Mouse (Mus musculus): ENCODE measurements around the gene Nos1.
A peak's percentile ranks its signal among the peaks of the same experiment; 100 is the strongest.

The Nos1 gene

GRCm38 (mm10) chr5:117780681-117781080 lies at the start of gene Nos1:
TSS of gene Nos1 (plus strand) at chr5:117781032.
- DNase-seq (ENCODE audit: low read depth, low spot score): no peak

DNA sequence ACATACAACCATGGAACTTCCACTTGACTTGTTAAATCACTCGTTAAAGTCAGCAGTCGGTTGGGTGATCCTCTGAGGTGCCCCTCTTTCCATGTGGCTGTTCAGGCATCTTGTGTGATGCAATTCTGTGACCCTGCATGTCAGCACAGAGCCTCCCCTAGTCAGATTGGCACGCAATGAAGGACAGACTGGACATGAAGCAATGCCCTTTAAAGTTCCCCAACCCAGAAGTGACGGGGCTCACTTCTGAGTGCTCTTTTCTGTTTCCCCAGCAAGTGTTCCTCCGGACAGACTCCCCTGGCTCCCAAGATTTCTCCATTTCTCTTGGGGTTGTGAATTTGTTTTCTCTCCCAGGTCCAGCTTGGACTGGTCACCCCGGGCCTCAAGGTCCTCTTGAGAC lies 49.5 kb upstream of the Nos1 start:
- DNase-seq (ENCODE audit: low read depth, low spot score): no peak

- no peak for DNase-seq (ENCODE audit: low read depth, low spot score)
These were observed 36.1 kb upstream of the Nos1 start for GRCm38 (mm10) chr5:117744654-117745178.

DNA sequence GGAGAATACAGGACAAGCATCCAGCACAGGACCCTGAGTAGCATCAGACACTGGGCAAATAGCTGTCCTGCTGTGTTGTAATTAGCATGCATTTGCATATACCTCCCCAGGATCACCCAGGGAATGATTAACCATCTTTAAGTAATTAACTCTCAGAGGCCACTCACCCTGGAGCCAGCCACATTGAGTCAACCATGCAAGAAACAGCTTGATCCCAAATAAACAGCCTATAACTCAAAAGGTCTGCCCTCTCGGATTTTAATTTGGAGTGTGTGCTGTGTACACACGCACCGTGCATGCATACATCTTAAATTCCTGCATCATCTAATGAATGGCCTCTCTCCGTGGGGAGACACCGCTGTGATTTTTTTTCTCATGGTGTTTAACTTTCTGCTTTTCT lies 31.5 kb upstream of the Nos1 start:
- peak; percentile 31 for DNase-seq (ENCODE audit: low read depth, low spot score)

DNA sequence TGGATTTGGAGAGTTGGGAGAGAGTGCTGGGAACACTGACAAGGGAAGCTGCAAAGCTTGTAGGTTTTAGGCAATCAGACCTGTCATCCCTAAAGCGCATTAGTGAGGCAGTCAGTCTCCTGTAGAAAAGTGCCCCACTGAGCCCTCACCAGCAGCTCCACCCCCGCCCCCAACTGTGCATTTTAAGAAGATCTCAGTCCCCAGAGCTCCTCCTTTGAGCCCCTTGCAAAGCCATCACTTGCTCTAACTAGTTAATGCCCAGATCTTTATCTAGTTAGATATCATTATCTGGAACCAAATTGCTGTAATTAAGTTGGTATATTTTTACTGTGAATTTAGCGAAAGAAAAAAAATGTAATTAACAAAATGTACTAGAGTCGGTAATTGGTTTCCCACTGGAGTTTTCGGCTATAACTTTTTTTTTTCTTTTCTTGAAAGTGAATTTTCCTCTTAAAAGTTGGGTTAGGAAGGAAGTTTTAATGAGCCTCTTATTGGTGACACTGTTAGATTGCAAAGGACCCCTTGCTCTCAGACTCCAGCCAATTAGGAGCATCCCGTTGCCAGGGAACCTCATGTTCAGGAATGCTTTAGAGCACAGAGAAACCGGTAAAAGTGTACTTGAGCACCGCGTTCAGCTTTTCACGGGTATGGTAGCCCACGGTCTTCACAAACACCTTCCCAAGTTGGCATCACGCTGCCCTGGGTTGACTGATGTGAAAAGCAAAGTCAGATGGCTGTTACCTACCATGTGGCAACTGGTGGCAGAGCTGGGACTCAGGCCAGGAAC lies 22.9 kb upstream of the Nos1 start:
- DNase-seq (ENCODE audit: low read depth, low spot score): no peak

- DNase-seq (ENCODE audit: low read depth, low spot score): peak; percentile 58
These were observed 19.5 kb upstream of the Nos1 start for GRCm38 (mm10) chr5:117761181-117761832.

- DNase-seq (ENCODE audit: low read depth, low spot score): no peak
These were observed 16.3 kb upstream of the Nos1 start for GRCm38 (mm10) chr5:117764496-117764895.

DNA sequence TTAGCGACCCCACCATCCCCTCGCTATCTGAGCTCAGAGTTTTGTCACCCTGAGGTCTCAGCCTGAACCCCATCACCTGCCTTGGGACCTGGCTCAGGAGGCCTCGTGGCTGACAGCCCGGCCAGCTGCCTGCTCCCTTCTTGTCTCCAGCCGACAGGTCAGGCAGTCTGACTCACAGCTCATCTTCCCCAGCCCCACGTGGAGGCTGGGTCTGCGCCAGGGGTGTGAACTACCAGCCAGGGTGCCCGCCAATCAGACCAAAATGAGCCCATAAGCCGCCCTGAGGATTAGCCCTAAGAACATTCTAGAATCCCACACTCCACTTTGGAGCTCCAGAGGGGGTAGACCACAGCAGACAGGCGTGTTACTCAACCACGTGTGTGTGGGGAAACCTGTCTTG lies 1.7 kb upstream of the Nos1 start:
- no peak for DNase-seq (ENCODE audit: low read depth, low spot score)

GRCm38 (mm10) chr5:117781178-117781577 lies 346 bp downstream of the Nos1 start:
- no peak for DNase-seq (ENCODE audit: low read depth, low spot score)

DNA sequence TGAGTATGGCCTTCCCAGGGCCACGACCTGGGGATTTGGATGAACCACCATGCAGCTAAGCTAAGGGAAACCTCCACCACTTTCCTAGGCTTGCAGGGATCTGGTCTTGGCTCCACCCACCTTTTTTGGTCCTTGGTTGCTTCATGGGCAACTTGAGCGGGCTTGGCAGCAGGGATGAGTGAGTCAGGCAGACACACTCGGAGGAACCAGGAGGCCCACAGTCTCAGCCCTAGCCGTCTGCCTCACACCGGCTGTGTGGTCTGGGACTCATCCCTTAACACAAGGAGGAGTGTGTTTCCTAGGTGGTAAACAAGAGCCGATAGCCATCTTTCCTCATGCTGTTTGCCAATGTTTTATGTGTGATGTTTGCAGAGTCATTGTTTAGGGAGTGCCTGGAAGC lies 9.2 kb downstream of the Nos1 start:
- no peak for DNase-seq (ENCODE audit: low read depth, low spot score)

DNA sequence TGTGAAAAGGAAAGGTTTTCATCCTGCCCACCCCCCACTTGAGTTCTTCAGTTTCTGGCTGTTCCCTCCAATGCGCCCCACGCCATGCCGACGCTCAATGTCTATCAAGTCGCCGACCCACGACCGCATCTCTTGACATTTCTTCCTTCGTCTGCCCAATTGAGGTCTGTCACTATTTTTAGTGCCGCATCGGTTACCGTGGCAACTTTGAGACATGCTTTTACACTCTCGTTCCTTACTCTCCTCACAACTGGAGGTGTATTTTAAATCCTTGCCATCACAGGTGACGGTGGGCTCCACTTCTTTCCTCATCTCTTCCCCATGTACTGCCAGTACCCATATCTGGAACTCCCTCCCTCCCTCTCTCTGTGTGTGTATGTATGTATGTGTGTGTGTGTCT lies 11.0 kb downstream of the Nos1 start:
- peak; percentile 9 for DNase-seq (ENCODE audit: low read depth, low spot score)

- DNase-seq (ENCODE audit: low read depth, low spot score): no peak
These were observed 20.0 kb downstream of the Nos1 start for GRCm38 (mm10) chr5:117800849-117801248.

GRCm38 (mm10) chr5:117802071-117802521 lies 21.3 kb downstream of the Nos1 start:
- DNase-seq (ENCODE audit: low read depth, low spot score): no peak

GRCm38 (mm10) chr5:117803551-117803950 lies 22.7 kb downstream of the Nos1 start:
- DNase-seq (ENCODE audit: low read depth, low spot score): no peak

DNA sequence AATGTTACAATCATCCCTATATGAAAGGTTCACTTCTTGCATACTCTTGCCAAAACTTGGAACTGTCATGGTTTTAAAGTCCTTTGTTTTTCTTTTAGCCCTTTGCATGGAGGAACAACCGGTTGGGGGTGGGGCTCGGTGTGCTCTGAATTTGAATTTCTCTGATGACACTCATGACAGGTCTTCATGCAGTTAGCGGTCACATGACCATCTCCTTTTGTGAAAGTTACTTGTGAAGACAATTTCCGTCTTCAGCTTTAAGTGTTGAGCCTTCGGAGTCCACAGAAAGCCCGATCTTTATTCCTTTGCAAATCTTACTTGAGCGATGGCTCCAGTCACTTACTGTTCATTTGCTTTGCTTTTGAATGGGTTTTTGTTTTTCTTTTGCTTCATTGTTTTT lies 30.1 kb downstream of the Nos1 start:
- no peak for DNase-seq (ENCODE audit: low read depth, low spot score)

DNA sequence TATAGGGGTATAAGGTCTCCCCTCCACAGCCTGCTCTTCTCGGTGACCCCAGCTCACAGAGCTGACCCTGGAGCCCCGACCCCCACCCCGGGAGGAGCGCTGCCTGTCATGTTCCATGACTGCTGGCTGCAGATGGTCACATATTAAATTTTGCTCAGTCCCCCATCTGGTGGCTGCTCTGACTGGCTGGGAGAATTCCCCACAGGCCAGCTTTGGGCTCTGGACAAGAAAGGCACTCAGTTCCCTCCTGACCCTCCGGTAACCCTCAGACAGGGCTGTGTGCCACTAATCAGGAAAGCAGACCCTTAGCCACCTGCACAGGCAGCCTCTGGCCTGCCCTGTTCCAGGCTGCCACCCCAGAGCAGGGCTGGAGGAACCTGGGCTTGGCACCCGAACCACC lies 38.0 kb downstream of the Nos1 start:
- DNase-seq (ENCODE audit: low read depth, low spot score): no peak

DNA sequence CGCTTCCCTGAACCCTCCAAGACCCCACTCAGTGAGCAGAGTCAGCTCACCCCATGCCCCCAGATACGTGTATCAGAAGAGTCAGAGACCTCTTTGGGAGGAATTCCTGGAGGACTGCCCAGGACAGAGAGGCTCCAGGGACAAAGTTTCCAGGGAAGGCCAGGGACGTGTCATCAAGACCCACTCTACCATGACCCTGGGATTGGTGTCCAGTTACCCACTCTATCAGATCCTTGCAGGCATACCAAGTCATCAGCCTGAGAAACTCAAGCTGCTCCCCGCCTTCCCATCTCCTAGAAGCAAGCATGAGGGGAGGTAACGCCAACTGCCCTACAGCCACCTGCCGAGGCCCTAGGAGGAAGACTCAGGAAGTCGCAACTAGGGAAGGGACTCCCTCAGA lies 39.6 kb downstream of the Nos1 start:
- DNase-seq (ENCODE audit: low read depth, low spot score): no peak

GRCm38 (mm10) chr5:117823811-117824210 lies 43.0 kb downstream of the Nos1 start:
- peak; percentile 86 for DNase-seq (ENCODE audit: low read depth, low spot score)

DNA sequence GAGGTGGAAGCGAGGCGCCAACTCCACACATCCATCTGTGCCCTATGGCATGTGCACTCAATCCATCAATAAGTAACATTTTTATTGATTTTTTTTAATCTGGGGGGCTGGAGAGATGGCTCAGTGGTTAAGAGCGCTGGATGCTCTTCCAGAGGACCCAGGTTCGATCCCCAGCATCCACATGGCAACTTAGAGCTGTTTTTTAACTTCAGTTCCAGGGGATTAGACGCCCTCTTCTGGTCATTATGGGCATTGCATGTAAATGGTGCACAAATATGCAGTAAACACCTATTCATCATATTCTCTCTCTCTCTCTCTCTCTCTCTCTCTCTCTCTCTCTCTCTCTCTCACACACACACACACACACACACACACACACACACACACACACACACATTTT lies 43.7 kb downstream of the Nos1 start:
- peak; percentile 68 for DNase-seq (ENCODE audit: low read depth, low spot score)

DNA sequence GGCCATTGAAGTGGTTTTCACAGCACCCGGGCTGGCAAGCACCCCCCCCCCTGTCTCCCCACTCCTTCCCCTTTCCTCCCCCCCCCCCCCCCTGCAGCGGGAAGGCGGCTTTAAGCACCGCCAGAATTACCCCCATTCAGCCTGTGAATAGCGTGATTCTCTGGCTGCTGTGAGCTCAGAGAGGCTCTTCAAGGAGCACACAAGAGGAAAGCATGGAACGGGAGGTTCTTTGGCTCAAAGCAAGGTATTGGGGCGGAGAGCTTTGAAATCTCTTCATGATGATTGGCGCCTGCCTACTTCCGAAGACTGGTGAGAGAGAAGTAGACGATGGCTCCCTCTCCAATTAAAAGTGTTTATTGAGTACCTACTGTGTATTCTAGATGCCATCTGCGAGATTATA lies 44.5 kb downstream of the Nos1 start:
- DNase-seq (ENCODE audit: low read depth, low spot score): no peak

DNA sequence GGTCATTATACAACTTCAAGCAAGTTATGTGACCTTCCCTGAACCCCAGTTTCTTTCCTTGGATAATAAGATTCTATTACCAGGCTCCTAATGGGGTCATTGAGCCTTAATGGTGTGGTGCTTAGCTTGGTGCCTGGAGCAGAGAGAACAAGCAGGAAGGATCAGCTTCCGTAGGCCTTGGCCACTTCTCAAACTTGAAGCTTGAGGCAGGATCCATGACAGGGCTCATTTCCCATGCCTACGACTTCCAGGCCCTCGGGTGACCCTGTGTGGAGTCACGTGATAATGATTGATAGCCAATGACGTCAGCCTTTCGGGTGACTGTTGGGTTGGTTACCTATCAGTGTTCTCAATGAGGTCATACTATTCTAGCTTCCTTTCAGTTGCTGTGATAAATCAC lies 46.5 kb downstream of the Nos1 start:
- DNase-seq (ENCODE audit: low read depth, low spot score): no peak

DNA sequence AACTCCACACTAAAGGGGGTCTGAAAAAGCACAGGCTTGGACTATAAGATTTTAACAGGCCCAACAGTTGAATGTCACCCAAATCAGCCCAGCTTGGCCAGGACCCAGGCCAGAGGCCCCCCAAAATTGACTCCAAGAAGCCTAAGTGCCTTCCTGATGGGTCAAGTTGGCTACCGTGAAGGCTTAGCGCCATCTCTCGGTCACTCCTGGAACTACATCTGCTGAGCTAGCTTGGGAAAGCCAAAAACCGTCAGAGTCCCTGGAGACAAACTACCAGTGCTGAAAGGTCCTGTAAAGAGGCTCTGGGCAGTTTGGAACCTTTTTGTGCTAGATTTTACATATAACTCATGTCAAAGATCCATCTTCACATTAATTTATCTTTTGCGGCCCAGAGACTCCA lies 56.1 kb downstream of the Nos1 start:
- peak; percentile 75 for DNase-seq (ENCODE audit: low read depth, low spot score)

DNA sequence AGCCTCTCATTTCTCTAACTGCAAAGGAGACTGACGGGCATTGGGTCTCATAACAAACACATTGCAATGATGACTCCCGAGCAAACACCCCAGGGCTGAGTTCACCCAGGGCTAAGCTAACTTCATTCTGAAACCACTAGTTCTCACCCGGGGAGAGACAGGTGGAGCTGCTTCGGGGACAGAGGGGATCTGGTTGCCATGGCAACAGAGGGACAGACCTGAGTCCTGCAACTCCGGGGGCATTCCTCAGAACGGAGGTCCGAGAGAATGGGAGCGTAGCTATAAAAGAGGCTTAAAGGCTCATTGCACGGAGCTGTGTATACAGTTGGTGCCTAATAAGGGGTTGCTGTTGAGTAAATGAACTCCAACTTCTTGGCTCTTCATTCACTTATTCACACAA lies 56.9 kb downstream of the Nos1 start:
- peak; percentile 59 for DNase-seq (ENCODE audit: low read depth, low spot score)
